Mouse (Mus musculus) activated CD4-positive, CD25-positive, alpha-beta regulatory T cell, adult 4 months (primary cell): Measurements from ENCODE around the gene Gabpa. TPM values are rescaled to one million over a fixed set of nuclear protein-coding genes. Genes with fewer than 3 reads are reported as not detected.
A peak's percentile ranks its signal among the peaks of the same experiment; 100 is the strongest.

Experiments
- ATAC-seq: one replicate; pipeline ENCODE4 v1.8.0; 2017
- polyA plus RNA-seq, 2 experiments: library from polyadenylated mRNA; unstranded; fragments of 100-300 nt; shearing (Covaris generic); gene quantifications; one replicate each; pipeline ENCODE4 v1.2.1; 2017

Gene Gabpa
- polyA plus RNA-seq, 2 experiments from 2014 or later = 20.9 to 25.0 TPM

DNA sequence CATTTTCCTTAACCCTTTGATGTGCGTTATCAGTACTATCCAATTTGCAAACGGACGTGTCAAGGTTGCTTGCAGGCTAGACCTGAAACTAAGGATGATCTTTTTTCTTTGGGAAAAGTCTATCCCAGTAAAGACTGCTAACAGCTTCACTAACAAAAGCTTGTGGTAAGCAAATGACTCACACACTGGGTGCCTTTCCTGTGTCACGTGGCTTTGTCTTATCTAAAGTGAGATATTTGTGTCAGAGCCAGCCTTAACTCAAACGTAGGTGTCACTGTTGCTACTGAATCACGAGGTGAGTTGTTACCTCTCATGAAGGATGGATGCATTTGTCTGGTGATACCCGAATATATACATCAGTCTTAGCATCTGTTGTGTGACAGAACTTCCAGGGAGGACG, 29.9 kb downstream of the Gabpa start:
- ATAC-seq = no peak

GRCm38 (mm10) chr16:84873805-84874204, 39.1 kb downstream of the Gabpa start:
- no peak for ATAC-seq

DNA sequence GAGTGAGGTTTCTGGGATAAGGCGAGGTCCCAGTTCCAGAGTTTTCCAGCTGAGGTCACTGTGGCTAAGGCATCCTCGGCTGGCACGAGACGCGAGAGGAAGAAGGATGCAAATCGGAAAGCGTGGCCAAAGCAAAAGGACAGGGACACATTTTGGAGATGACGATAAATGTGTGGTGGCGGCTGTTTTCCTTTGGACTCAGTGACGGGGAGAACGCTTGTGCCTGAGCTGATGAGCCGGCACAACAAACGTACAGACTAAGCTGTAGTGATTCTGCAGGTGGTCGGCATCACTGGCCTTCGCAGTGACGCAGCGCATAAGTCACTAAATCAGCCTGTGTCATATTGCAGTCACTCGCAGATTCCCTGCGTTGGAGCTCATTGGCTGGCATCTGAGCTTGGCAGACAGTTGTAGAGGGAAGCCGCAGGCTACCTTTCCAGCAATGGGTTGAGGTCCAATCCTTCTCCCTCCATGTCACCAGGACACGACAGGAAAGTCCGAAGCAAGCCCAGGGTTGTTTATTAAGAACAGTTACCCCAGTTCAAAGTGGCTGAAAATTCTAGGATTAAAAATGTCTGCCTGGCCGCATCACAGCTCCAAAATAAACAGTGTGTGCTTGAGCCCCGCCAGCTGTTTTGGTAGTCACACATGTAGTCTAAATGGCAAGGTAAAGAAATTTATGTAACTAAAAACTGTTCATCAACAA, 40.4 kb downstream of the Gabpa start:
- ATAC-seq = no peak

GRCm38 (mm10) chr16:84875718-84876035, 41.0 kb downstream of the Gabpa start:
- ATAC-seq = no peak

DNA sequence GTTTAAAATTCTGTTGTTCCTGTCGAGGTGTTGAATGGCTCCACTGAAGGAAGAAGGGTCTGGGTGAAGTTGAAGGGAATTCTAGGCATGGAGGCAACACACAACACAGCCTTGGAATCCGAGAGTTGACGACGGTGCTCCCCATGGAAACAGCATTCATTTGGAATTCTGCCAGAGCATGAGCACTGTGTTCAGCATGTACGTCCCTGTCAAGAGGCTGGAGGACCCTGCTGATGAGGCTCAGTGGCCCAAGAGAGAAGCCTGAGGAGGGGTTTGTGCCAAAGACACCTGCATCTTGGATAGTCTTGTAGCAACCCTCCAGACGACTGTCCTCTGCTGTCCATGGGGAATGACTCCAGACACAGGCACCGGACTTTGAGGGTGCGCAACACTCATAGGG, 41.4 kb downstream of the Gabpa start:
- no peak for ATAC-seq

GRCm38 (mm10) chr16:84879146-84879545, 44.4 kb downstream of the Gabpa start:
- peak; percentile 83 for ATAC-seq

GRCm38 (mm10) chr16:84881168-84881567, 46.4 kb downstream of the Gabpa start:
- ATAC-seq = no peak

DNA sequence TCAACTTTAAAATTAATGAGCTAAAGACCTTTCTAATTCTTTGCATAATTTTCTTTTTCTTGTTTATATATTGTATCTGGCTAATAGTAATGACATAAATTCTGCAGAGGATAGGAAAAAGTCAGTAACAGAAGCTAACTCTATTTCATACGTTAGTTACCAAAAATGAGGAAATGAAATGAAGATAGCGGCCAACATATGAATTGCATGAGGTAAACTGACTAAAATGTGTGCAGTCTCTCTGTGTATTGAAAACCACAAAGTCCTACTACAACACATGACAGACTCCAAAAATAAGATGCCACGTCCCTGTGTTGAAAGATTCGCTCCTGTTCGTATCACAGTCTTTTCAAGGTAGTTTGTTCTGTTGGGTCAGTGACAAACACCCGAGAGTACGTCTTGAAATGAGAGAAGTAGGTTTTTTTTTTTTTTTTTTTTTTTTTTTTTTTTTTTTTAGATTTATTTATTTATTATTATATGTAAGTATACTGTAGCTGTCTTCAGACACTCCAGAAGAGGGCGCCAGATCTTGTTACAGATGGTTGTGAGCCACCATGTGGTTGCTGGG, 47.1 kb downstream of the Gabpa start:
- no peak for ATAC-seq

DNA sequence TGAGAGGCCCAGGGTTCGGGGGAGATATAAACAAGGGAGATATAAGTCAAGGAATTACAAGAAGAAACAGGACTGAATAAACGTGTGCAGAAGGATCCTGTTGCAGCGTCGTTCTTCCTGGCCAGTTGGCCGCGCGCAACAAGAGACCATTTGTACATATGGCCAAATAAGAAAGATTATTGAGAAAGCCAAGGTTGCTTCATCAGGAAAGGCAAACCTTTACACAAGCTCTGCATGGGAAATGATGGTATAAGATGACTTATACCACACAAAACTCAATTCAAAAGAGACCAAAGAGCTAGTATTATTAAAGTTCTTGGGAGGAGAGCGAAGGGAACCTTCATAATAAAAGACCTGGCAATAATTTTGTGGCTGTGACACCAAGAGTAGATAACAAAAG, 49.8 kb downstream of the Gabpa start:
- no peak for ATAC-seq

- no peak for ATAC-seq
These were observed 68.3 kb downstream of the Gabpa start for GRCm38 (mm10) chr16:84902995-84903394.

DNA sequence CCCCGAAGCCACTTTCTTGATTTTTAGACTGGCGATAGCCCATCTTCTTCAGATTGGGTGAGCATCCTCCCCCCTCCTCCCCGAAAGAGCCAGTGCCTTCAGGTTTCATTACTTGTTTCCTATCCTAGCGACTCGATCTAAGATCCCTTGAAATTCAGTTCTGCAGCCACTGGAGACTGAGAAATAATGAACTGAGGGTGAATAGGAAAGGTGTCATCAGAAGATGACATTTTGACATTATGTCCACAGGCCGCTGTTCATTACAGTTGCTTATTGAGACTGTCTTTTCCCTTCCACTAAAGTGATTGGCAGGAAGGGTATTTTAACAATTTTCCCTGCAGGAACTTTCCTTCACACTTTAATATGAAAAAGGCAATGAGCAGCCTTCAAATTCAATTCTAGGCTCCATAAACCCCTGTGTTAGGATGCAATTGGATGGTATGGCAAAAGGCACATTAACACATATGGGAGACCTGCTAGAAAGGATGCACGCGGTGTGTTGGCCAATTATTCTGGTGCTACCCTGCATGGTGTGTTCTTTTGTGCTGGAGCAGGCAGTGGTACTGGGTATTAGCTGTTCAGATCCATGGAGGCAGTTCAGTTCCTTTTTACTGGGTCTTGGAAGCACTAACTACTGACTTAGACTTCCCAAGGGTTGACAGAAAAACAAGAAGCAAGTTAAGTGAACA, 76.9 kb downstream of the Gabpa start:
- no peak for ATAC-seq

Other genes starting within 250 kb of the Gabpa start
- gene Mrpl39, start 99.2 kb upstream of the Gabpa start, polyA plus RNA-seq = 10 to 100 TPM; 22.8 to 25.8 TPM
- gene Jam2, start 60.8 kb upstream of the Gabpa start, polyA plus RNA-seq = not detected
- gene Atp5j, start 700 bp downstream of the Gabpa start, polyA plus RNA-seq = 100 to 1,000 TPM; 545 to 584 TPM